Mouse (Mus musculus) liver, embryonic 16.5 days (tissue): ENCODE data around the gene Rpl36a-ps1. TPM values are rescaled to one million over a fixed set of nuclear protein-coding genes. Genes with fewer than 3 reads are reported as not detected.

Source experiments
- ATAC-seq: fragments of 200-750 bp; cut with Nextera tagmentation; 2 replicates; pipeline ENCODE4 v1.8.0; 2017; ENCODE audit warnings: low read depth, mild to moderate bottlenecking, moderate number of reproducible peaks, moderate library complexity
- H3K27ac ChIP-seq: fragments of 300-500 bp; sonication (generic); 2 replicates; pipeline ENCODE4 v1.5.1; 2014; ENCODE audit warnings: mild to moderate bottlenecking, low read length
- H3K27me3 ChIP-seq: fragments of 300-500 bp; sonication (generic); 2 replicates; pipeline ENCODE4 v1.6.1; 2014; ENCODE audit warnings: low read depth, low read length, mixed read lengths; ENCODE audit not compliant: control insufficient read depth, insufficient read depth
- H3K36me3 ChIP-seq: fragments of 300-500 bp; sonication (generic); 2 replicates; pipeline ENCODE4 v1.6.1; 2014; ENCODE audit warnings: mild to moderate bottlenecking; ENCODE audit not compliant: control insufficient read depth, insufficient read depth
- H3K4me1 ChIP-seq: fragments of 300-500 bp; sonication (generic); 2 replicates; pipeline ENCODE4 v1.6.1; 2014; ENCODE audit warnings: low read depth, low read length, mixed read lengths; ENCODE audit not compliant: control insufficient read depth
- H3K4me2 ChIP-seq: fragments of 300-500 bp; sonication (generic); 2 replicates; pipeline ENCODE4 v1.6.1; 2014; ENCODE audit warnings: low read depth, low read length, mixed read lengths
- H3K4me3 ChIP-seq: fragments of 300-500 bp; sonication (generic); 2 replicates; pipeline ENCODE4 v1.5.1; 2014; ENCODE audit warnings: low read depth, mild to moderate bottlenecking, low read length
- H3K9ac ChIP-seq: fragments of 300-500 bp; sonication (generic); 2 replicates; pipeline ENCODE4 v1.6.1; 2014; ENCODE audit warnings: low read depth, low read length
- H3K9me3 ChIP-seq: fragments of 300-500 bp; sonication (generic); replicated peaks from 2 replicates; pipeline ENCODE4 v1.6.1; 2016; ENCODE audit warnings: low read length; ENCODE audit not compliant: control insufficient read depth
- WGBS: fragments of 180-500 bp; shearing (Covaris S2); extraction: QIAGEN DNeasy Blood & Tissue Kit; methylation state at CpG from one replicate; pipeline ENCODE4 v1.1.7; 2014; ENCODE audit not compliant: insufficient replicate concordance; 5-methylcytosine and 5-hydroxymethylcytosine counted together
- polyA plus RNA-seq: library from polyadenylated mRNA; unstranded; fragments of >200 nt; fragmentation: Nextera tagmentation; extraction: Ambion mirVana; gene quantifications from 2 replicates; pipeline ENCODE4 v1.2.1, GENCODE M21; 2015

Gene Rpl36a-ps1
- polyA plus RNA-seq, 1 experiment from 2014 or later: 0.52 TPM

DNA sequence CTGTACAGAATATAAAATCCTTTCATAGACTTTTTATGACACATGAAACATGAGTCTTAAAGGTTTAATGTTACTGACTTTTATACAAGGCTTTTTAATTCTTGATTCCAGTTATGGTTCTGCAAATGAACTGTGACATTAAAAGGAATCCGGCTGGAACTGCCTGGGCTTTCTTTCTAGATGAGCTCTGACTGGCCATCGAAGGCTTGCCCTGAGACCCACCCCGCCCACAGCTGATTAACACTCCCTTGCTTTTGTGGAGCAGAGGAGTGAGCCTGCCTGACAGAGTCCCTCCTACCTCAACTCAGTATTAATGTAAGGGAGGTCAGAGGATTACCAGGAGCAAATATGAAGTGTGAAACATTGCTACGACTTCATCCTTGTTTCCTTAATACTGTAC, 22.2 kb downstream of the Rpl36a-ps1 start:
- no peaks in the 10 kb centered on the region for H3K27me3 ChIP-seq
- no peak overlapping the region for H3K4me3 ChIP-seq
- H3K4me1 ChIP-seq: no peaks in the 10 kb centered on the region
- ATAC-seq: no peak
- H3K36me3 ChIP-seq: no peaks in the 10 kb centered on the region
- WGBS: 42% methylated on average over 4 of the region's 4 CpGs
- H3K4me2 ChIP-seq: no peak overlapping the region
- H3K27ac ChIP-seq: no peak overlapping the region
- no peak overlapping the region for H3K9ac ChIP-seq
- no peaks in the 10 kb centered on the region for H3K9me3 ChIP-seq

DNA sequence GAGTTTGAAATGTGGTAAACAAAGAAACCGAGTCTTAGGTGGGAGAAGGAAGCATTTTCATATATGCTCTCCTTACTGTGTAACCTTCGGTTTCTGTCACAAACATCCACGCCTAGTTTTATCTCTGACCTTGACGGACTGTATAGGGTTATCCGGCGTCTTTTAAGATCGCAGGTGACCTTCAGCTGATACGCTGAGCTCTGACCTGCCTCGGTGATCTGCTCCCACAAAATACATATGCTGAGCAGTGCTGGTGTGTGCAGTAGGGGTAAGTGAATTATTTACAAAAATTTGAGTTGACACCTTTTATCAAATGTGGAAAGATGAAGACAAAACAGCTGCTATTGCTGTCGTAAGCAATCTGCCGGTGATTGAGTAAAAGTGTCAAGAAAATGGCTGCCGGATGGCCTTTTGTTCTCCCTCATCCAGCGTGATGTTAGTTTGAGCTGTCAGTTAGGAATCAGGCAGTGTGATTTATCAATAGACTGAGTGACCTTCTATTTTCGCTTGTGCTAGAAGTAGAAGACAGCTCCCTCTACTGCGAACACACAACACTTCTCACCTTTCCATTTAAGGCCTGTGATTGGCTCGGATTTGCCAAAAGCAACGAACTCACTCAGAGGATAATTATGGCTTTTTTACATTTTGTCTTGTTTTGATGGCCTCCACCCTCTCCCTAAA, 35.0 kb downstream of the Rpl36a-ps1 start:
- Histone ChIP-seq H3K27ac (no peak overlapping the region), H3K9ac (no peak overlapping the region), H3K4me3 (no peak overlapping the region), H3K36me3 (no peaks in the 10 kb centered on the region), H3K9me3 (no peaks in the 10 kb centered on the region), H3K4me1 (no peaks in the 10 kb centered on the region), H3K27me3 (no peaks in the 10 kb centered on the region), H3K4me2 (no peak overlapping the region)
- 65% methylated on average over 17 of the region's 17 CpGs for WGBS
- no peak for ATAC-seq

DNA sequence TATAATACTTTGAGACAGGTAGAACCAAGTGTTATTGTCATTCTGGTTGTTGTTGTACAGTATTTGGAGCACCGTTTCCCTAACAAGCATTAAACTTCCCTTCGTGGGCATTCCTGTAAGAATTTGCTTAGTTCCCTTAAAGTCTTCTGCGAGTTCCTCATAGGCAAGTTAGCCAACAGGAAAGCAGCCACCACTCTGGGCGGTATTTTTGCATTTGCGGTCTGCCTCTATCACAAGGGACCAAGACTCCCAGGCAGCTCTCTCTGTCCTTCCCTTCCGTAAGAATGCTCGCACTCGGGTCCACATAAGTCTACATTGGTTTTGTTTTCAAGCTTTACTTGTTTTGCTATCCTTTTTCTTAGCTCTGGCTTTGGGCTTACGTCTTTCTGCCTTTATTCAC, 37.3 kb downstream of the Rpl36a-ps1 start:
- Histone ChIP-seq H3K27me3 (no peaks in the 10 kb centered on the region), H3K9me3 (no peaks in the 10 kb centered on the region), H3K4me1 (no peaks in the 10 kb centered on the region), H3K9ac (no peak overlapping the region), H3K27ac (no peak overlapping the region), H3K36me3 (no peaks in the 10 kb centered on the region), H3K4me3 (no peak overlapping the region), H3K4me2 (no peak overlapping the region)
- 54% methylated on average over 9 of the region's 9 CpGs for WGBS
- no peak for ATAC-seq

DNA sequence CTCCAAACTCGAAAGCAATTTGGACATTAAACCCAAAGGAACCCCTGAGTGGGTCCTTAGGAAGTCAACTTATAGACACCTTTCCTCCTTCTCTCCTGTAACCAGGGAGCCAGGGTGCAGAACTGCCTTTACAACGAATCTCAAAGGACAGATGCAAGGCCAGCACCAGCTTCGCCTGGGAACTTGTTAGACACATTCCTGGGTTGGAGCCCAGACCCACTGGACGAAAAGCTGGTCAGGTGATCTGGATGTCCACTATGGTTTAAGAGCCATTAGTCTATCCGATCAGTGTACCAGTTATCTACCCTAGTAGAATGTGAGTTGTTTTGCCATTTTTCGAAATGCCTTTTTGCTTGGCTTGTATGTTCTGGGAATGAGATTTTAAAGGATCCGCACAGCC, 41.7 kb downstream of the Rpl36a-ps1 start:
- Histone ChIP-seq H3K4me1 (no peaks in the 10 kb centered on the region), H3K4me2 (no peak overlapping the region), H3K27ac (no peak overlapping the region), H3K36me3 (no peaks in the 10 kb centered on the region), H3K9me3 (no peaks in the 10 kb centered on the region), H3K27me3 (no peaks in the 10 kb centered on the region), H3K9ac (no peak overlapping the region), H3K4me3 (no peak overlapping the region)
- ATAC-seq: no peak
- 57% methylated on average over 7 of the region's 7 CpGs for WGBS

DNA sequence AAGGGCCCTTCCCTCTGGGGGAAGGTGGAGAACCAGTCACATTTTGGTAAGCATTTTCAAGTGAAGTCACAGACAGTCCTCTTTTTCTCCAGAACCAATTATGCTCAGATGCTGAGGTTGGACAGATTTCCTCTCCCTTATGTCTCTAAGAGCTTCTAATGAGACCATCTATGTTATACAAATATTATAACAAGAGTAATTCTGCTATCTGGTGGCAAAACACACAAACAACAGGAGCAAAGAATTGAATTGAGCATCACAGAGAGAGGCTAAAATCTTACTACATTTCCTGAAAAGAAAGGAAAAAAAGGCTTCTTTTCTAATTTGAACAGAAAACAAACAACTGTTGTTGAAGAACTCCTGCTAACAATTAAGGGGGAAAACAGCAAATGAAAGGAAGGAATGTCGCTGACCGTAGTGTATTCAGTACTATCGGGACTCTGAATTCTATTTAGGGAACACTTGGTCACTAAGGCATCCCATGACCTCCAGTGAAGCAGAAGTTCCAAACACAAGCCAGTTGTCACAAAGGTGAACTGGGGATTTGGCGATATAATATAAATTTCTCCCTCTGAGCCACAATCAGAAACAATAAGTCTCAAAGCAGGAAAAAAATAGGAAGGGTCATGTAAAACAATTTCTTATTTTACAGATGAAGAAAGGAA, 42.4 kb downstream of the Rpl36a-ps1 start:
- Histone ChIP-seq H3K9ac (no peak overlapping the region), H3K27me3 (no peaks in the 10 kb centered on the region), H3K27ac (no peak overlapping the region), H3K4me1 (no peaks in the 10 kb centered on the region), H3K4me3 (no peak overlapping the region), H3K9me3 (no peaks in the 10 kb centered on the region), H3K36me3 (no peaks in the 10 kb centered on the region), H3K4me2 (no peak overlapping the region)
- 75% methylated on average over 4 of the region's 4 CpGs for WGBS
- no peak for ATAC-seq

Other genes starting within 250 kb of the Rpl36a-ps1 start
- gene Mzt1, start 51.8 kb upstream of the Rpl36a-ps1 start, polyA plus RNA-seq: 45.7 and 52.1 TPM in 2 replicates
- gene Bora, start 51.9 kb upstream of the Rpl36a-ps1 start, polyA plus RNA-seq: 23.7 and 24.7 TPM in 2 replicates
- gene Pibf1, start 105.1 kb upstream of the Rpl36a-ps1 start, polyA plus RNA-seq: 5.1 and 5.5 TPM in 2 replicates
- gene Dis3, start 105.5 kb upstream of the Rpl36a-ps1 start, polyA plus RNA-seq: 9.9 and 10.6 TPM in 2 replicates